Mouse (Mus musculus) common myeloid progenitor, adult 5-6 weeks (primary cell): ENCODE measurements around the gene Cetn2. TPM values are rescaled to one million over a fixed set of nuclear protein-coding genes. Genes with fewer than 3 reads are reported as not detected.

Experiments
- ATAC-seq: replicated peaks from 2 replicates; pipeline ENCODE4 v1.8.0; 2016; ENCODE audit warnings: low read depth, mild to moderate bottlenecking, moderate TSS enrichment, inconsistent platforms; ENCODE audit not compliant: poor library complexity, severe bottlenecking
- total RNA-seq: library from RNA; stranded (forward); fragments of 200-1000, 187-1606 nt; gene quantifications from 2 replicates; pipeline ENCODE4 v1.2.3, GENCODE M21; 2017

The Cetn2 gene
- total RNA-seq, result 112 and 130 TPM in 2 replicates

- ATAC-seq, result peak; percentile 99
Measured at GRCm38 (mm10) chrX:72917884-72918681, at the start of gene Cetn2, which contains the start of gene Nsdhl. Cetn2 (minus strand) TSS chrX:72918411. Nsdhl (plus strand) TSS chrX:72918557.

- ATAC-seq, result no peak
Measured at GRCm38 (mm10) chrX:72962743-72963142, 44.5 kb upstream of the Cetn2 start.

DNA sequence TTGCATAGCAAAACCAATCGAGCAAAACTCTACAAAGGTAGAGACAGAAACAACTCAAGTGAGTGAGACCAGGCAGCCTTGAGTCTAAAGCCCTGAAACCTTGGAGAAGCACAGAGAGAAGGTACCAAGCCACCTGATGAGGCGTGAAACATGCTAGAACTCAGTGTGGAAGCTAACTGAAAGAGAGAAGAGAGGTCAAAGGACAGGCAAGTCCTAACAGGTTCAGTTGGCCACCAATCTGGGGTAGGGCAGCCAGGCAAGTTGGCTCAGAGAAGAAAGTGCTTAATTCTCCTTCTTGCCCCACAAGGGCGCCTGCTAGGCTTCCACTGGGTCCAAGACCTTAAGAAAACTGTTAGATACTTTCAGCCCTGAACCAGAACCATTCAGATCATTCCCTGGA, 43.3 kb upstream of the Cetn2 start:
- no peak for ATAC-seq

GRCm38 (mm10) chrX:72960431-72960830, 42.2 kb upstream of the Cetn2 start:
- 0 out of 2 replicates have a peak, but pooled peaks have one; percentile 58 for ATAC-seq

DNA sequence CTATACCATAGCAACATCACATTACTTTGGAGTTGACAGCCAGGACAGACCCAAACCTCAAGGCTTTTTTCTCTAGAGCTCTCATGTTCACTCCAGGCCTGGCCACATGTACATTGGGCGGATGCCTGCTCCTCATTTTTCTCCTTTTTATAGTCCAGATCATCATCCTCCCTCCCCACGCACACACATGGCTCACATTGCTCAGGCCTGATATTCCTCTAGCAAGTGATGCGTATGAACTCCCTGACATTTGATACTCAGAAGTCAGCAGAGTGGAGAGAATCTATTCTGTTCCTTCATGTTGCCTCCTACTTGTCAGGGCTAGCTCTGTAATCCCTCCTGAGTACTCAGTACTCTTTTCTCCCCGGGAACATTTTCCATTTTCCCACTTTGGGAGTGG, 38.3 kb upstream of the Cetn2 start:
- no peak for ATAC-seq

GRCm38 (mm10) chrX:72953464-72953863, 35.3 kb upstream of the Cetn2 start:
- ATAC-seq, result no peak

DNA sequence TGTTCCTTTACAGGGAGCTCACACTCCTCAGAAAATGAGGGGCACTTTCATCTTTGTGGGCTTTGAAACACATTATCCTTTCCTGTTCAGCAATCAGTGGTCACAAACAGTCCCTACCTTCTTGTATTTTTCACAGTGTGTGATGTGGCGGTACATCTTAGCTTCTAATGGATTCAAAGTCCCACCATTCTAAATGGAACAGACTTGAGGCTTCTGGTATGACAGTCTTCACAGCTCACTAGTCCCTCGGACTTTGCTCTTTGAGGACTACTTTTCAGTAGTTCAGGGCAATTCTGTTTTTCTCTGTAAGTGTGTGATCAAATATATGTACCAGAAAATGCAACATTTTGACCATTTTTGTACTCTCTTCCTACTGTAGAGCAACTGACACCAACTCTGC, 3.2 kb upstream of the Cetn2 start:
- no peak for ATAC-seq

DNA sequence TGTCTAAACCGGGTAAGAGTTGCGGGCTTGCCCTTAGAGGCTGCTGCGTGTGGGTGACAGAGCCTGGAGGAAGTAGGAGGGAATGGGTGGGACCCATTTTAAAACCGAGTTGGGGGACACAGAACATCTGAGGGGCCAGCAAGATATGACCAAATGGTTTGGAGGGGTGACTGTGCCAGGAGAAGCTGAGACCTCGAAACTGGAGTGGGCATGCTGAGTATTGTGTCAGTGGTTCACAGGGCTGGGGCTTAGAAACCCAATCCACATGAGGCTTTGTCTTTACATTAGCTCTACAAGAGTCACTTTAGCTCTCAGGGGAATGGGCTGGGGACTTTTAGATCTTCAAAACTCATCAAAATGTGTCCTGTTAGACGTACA, 460 bp upstream of the Cetn2 start:
- no peak for ATAC-seq

DNA sequence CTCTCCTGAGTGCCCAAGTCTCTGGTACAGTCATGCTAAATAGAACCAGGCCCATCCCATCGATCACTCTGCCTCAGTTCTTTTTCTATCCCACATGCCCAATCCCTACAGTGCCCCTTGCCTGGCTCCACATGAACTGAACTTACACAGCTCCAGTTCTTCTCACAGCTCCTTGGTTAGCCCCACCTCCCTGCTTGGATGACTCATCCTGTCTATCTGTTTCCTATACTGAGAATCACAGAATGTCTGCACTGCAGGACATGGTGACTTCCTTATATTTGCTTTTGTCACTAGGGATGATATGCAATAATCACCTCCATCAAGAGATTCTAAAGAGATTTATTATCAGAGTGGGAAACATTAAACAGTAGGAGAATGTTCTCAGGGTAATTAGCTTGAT, 6.6 kb downstream of the Cetn2 start:
- no peak for ATAC-seq

DNA sequence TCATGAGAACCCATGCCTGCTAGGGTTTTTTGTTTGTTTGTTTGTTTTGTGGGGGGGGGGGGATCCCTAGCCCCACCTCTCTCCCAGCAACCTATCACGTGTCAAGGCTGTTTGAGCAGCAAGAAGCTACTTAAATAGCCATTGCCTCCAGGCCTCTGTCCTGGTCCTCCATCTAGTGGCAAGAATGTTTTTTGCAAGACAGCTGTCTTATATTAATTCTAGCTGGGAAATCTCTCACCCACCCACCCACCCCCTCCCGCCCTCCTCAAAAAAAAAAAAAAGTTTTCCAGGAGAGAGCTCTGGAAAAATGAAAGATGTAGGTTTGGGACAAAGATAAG, 9.8 kb downstream of the Cetn2 start:
- no peak for ATAC-seq

- no peak for ATAC-seq
Measured at GRCm38 (mm10) chrX:72907619-72908403, 10.4 kb downstream of the Cetn2 start.

DNA sequence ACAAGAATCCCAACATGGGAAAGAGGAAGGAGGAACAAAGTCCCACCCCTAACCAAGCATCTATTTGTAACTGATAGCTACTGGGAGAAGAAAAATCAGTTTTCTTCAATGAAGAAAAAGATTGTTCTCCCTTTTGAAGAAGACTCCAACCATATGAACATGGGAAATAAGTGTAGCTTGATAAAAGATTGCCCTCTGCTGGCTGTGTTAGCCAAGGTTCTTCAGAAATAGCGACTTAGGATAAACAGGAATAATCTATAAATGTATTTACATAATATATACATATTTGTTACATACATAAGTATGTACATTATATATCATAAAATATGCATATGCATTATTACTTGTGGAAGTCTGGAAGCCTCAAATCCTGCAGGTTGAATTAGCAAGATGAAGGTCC, 15.7 kb downstream of the Cetn2 start:
- ATAC-seq, result no peak

- no peak for ATAC-seq
Measured at GRCm38 (mm10) chrX:72896055-72896437, 22.2 kb downstream of the Cetn2 start.

GRCm38 (mm10) chrX:72895388-72896054, 22.7 kb downstream of the Cetn2 start:
- no peak for ATAC-seq

Other genes with a start within 250 kb of the Cetn2 start
- gene Gabrq, start 93.2 kb downstream of the Cetn2 start, total RNA-seq, result not detected in 2 replicates
- gene Nsdhl, start 146 bp upstream of the Cetn2 start, total RNA-seq, result 13.9 and 14.2 TPM in 2 replicates
- gene Zfp185, start 68.9 kb upstream of the Cetn2 start, total RNA-seq, result 0.34 TPM in 1 of 2 replicates, not detected in the other
- gene Pnma5, start 118.7 kb upstream of the Cetn2 start, total RNA-seq, result not detected in 2 replicates
- not detected in 2 replicates for gene Pnma3, start 146.4 kb upstream of the Cetn2 start, total RNA-seq
- gene Xlr4a, start 164.1 kb upstream of the Cetn2 start, total RNA-seq, result 11.7 and 42.1 TPM in 2 replicates
- 4.1 and 8.2 TPM in 2 replicates for gene Xlr3a, start 178.7 kb upstream of the Cetn2 start, total RNA-seq
- gene Gm14685, start 198.6 kb upstream of the Cetn2 start, total RNA-seq, result not detected in 2 replicates
- not detected in 2 replicates for gene Xlr5b, start 230.4 kb upstream of the Cetn2 start, total RNA-seq
- not detected in 2 replicates for gene DXBay18, start 231.0 kb upstream of the Cetn2 start, total RNA-seq